Mouse (Mus musculus) hindbrain, embryonic 14.5 days (tissue): ENCODE measurements around the gene Ccdc162. TPM values are rescaled to one million over a fixed set of nuclear protein-coding genes. Genes with fewer than 3 reads are reported as not detected.
"Not testable (repeated sequence)": the region's sequence is repeated elsewhere in the genome, so short reads cannot be mapped to it uniquely, and the experiment has no call there.

ENCODE experiments used
- ATAC-seq: fragments of 200-750 bp; cut with Nextera tagmentation; 2 replicates; pipeline ENCODE4 v1.8.0; 2017; ENCODE audit warnings: moderate number of reproducible peaks, mild to moderate bottlenecking, moderate TSS enrichment, moderate library complexity; ENCODE audit not compliant: low FRiP score
- DNase-seq: peaks from one replicate; pipeline ENCODE4 v3.0.0-alpha.2; 2015; ENCODE audit warnings: low spot score
- H3K27ac ChIP-seq: fragments of 300-500 bp; sonication (generic); 2 replicates; pipeline ENCODE4 v1.5.1; 2014; ENCODE audit warnings: mild to moderate bottlenecking, moderate library complexity
- H3K27me3 ChIP-seq: fragments of 300-500 bp; sonication (generic); 2 replicates; pipeline ENCODE4 v1.6.1; 2014; ENCODE audit warnings: mild to moderate bottlenecking, low read length, mixed read lengths; ENCODE audit not compliant: control insufficient read depth, insufficient read depth
- H3K36me3 ChIP-seq: fragments of 300-500 bp; sonication (generic); replicated peaks from 2 replicates; pipeline ENCODE4 v1.6.1; 2014; ENCODE audit not compliant: control insufficient read depth, insufficient read depth
- H3K4me1 ChIP-seq: fragments of 300-500 bp; sonication (generic); replicated peaks from 2 replicates; pipeline ENCODE4 v1.6.1; 2014; ENCODE audit warnings: antibody characterized with exemption, low read length, mixed read lengths; ENCODE audit not compliant: control insufficient read depth, insufficient read depth
- H3K4me2 ChIP-seq: fragments of 300-500 bp; sonication (generic); replicated peaks from 2 replicates; pipeline ENCODE4 v1.6.1; 2014; ENCODE audit warnings: mild to moderate bottlenecking, moderate library complexity
- H3K4me3 ChIP-seq: fragments of 300-500 bp; sonication (generic); replicated peaks from 2 replicates; pipeline ENCODE4 v1.5.1; 2014; ENCODE audit warnings: mild to moderate bottlenecking, low read length
- H3K9ac ChIP-seq: fragments of 300-500 bp; sonication (generic); 2 replicates; pipeline ENCODE4 v1.6.1; 2014
- H3K9me3 ChIP-seq: fragments of 300-500 bp; sonication (generic); 2 replicates; pipeline ENCODE4 v1.6.1; 2016; ENCODE audit warnings: low read length; ENCODE audit not compliant: control insufficient read depth
- WGBS: fragments of 180-500 bp; shearing (Covaris S2); extraction: QIAGEN DNeasy Blood & Tissue Kit; methylation state at CpG from one replicate; pipeline ENCODE4 v1.1.7; 2014; 5-methylcytosine and 5-hydroxymethylcytosine counted together
- polyA plus RNA-seq: library from polyadenylated mRNA; unstranded; fragments of >200 nt; fragmentation: Nextera tagmentation; extraction: Ambion mirVana; gene quantifications from 2 replicates; pipeline ENCODE4 v1.2.1, GENCODE M21; 2014

Gene Ccdc162
- polyA plus RNA-seq, 1 experiment from 2014 or later, result 2.7 TPM

GRCm38 (mm10) chr10:41655684-41656083 lies 60.8 kb downstream of the Ccdc162 start:
- H3K4me2 ChIP-seq, H3K9ac ChIP-seq, H3K4me1 ChIP-seq, ATAC-seq, H3K27ac ChIP-seq, H3K4me3 ChIP-seq, DNase-seq, H3K36me3 ChIP-seq, H3K27me3 ChIP-seq, H3K9me3 ChIP-seq: not testable (repeated sequence)

GRCm38 (mm10) chr10:41652988-41653387 lies 63.4 kb downstream of the Ccdc162 start:
- Histone ChIP-seq H3K36me3 (no peaks in the 10 kb centered on the region), H3K4me1 (0 out of 2 replicates have a peak, but pooled peaks cover 3% of the 10 kb centered on the region), H3K27ac (no peak overlapping the region), H3K27me3 (no peaks in the 10 kb centered on the region), H3K9me3 (no peaks in the 10 kb centered on the region), H3K4me3 (no peak overlapping the region), H3K9ac (no peak overlapping the region), H3K4me2 (no peak overlapping the region)
- WGBS, result 84% methylated on average over 7 of the region's 7 CpGs
- ATAC-seq (no peak), DNase-seq (no peak)

GRCm38 (mm10) chr10:41652094-41652775 lies 64.2 kb downstream of the Ccdc162 start:
- Histone ChIP-seq H3K4me1 (0 out of 2 replicates have a peak, but pooled peaks cover 3% of the 10 kb centered on the region), H3K4me2 (no peak overlapping the region), H3K27me3 (no peaks in the 10 kb centered on the region), H3K9ac (no peak overlapping the region), H3K36me3 (no peaks in the 10 kb centered on the region), H3K27ac (no peak overlapping the region), H3K4me3 (no peak overlapping the region), H3K9me3 (no peaks in the 10 kb centered on the region)
- WGBS, result 46% methylated on average over 6 of the region's 6 CpGs
- ATAC-seq, result no peak
- peak; percentile 27 for DNase-seq

- no peaks in the 10 kb centered on the region for H3K36me3 ChIP-seq
- ATAC-seq, result no peak
These were observed 64.9 kb downstream of the Ccdc162 start for GRCm38 (mm10) chr10:41651532-41651931.

GRCm38 (mm10) chr10:41649186-41649585 lies 67.2 kb downstream of the Ccdc162 start:
- Histone ChIP-seq H3K27me3 (no peaks in the 10 kb centered on the region), H3K4me2 (no peak overlapping the region), H3K4me3 (no peak overlapping the region), H3K9me3 (no peaks in the 10 kb centered on the region), H3K36me3 (no peaks in the 10 kb centered on the region), H3K27ac (no peak overlapping the region), H3K4me1 (0 out of 2 replicates have a peak, but pooled peaks cover 3% of the 10 kb centered on the region), H3K9ac (no peak overlapping the region)
- ATAC-seq, result no peak
- 90% methylated on average over 4 of the region's 5 CpGs for WGBS
- DNase-seq, result no peak

More at GRCm38 (mm10) chr10:41651532-41651931, 64.9 kb downstream of the Ccdc162 start:
- DNase-seq, result no peak
- H3K9ac ChIP-seq, result no peak overlapping the region
- no peak overlapping the region for H3K4me3 ChIP-seq
- H3K27me3 ChIP-seq, result no peaks in the 10 kb centered on the region
- 91% methylated on average over 3 of the region's 3 CpGs for WGBS
- H3K27ac ChIP-seq, result no peak overlapping the region
- H3K9me3 ChIP-seq, result no peaks in the 10 kb centered on the region
- H3K4me1 ChIP-seq, result 0 out of 2 replicates have a peak, but pooled peaks cover 3% of the 10 kb centered on the region
- H3K4me2 ChIP-seq, result no peak overlapping the region

GRCm38 (mm10) chr10:41638776-41639175 lies 77.7 kb downstream of the Ccdc162 start:
- Histone ChIP-seq H3K9ac (no peak overlapping the region), H3K27ac (no peak overlapping the region), H3K9me3 (no peaks in the 10 kb centered on the region), H3K27me3 (no peaks in the 10 kb centered on the region), H3K4me2 (no peak overlapping the region), H3K4me1 (no peaks in the 10 kb centered on the region), H3K4me3 (no peak overlapping the region), H3K36me3 (no peaks in the 10 kb centered on the region)
- WGBS, result 71% methylated on average over 3 of the region's 3 CpGs
- DNase-seq, result no peak
- no peak for ATAC-seq

GRCm38 (mm10) chr10:41635276-41636033 lies 81.0 kb downstream of the Ccdc162 start:
- Histone ChIP-seq H3K9me3 (no peaks in the 10 kb centered on the region), H3K4me1 (no peaks in the 10 kb centered on the region), H3K4me2 (no peak overlapping the region), H3K36me3 (no peaks in the 10 kb centered on the region), H3K27me3 (no peaks in the 10 kb centered on the region), H3K4me3 (no peak overlapping the region), H3K9ac (no peak overlapping the region), H3K27ac (no peak overlapping the region)
- no peak for ATAC-seq
- DNase-seq, result no peak
- WGBS, result 81% methylated on average over 9 of the region's 9 CpGs

GRCm38 (mm10) chr10:41633801-41634200 lies 82.6 kb downstream of the Ccdc162 start:
- no peak overlapping the region for H3K9ac ChIP-seq
- H3K4me1 ChIP-seq, result no peaks in the 10 kb centered on the region
- no peaks in the 10 kb centered on the region for H3K27me3 ChIP-seq
- no peaks in the 10 kb centered on the region for H3K9me3 ChIP-seq
- ATAC-seq, result no peak
- H3K36me3 ChIP-seq, result no peaks in the 10 kb centered on the region
- no peak overlapping the region for H3K4me2 ChIP-seq
- WGBS, result 95% methylated on average over 11 of the region's 11 CpGs
- no peak for DNase-seq
- H3K27ac ChIP-seq, result no peak overlapping the region
- H3K4me3 ChIP-seq, result no peak overlapping the region

GRCm38 (mm10) chr10:41632062-41632461 lies 84.4 kb downstream of the Ccdc162 start:
- no peak overlapping the region for H3K4me2 ChIP-seq
- DNase-seq (no peak), ATAC-seq (no peak)
- 100% methylated on average over 1 of the region's 1 CpGs for WGBS
- H3K4me3 ChIP-seq, result no peak overlapping the region
- no peaks in the 10 kb centered on the region for H3K36me3 ChIP-seq
- H3K27ac ChIP-seq, result no peak overlapping the region
- H3K9ac ChIP-seq, result no peak overlapping the region
- no peaks in the 10 kb centered on the region for H3K4me1 ChIP-seq
- H3K27me3 ChIP-seq, result no peaks in the 10 kb centered on the region
- no peaks in the 10 kb centered on the region for H3K9me3 ChIP-seq
